Mouse (Mus musculus): ENCODE measurements around the gene Plcb3. TPM values are rescaled to one million over a fixed set of nuclear protein-coding genes. Genes with fewer than 3 reads are reported as not detected.
A peak's percentile ranks its signal among the peaks of the same experiment; 100 is the strongest.
"Not testable (repeated sequence)": the region's sequence is repeated elsewhere in the genome, so short reads cannot be mapped to it uniquely, and the experiment has no call there.

Gene Plcb3
- 1 to 10 TPM; 3.2 to 3.4 TPM for polyA plus RNA-seq (2017; shearing (Covaris generic))

DNA sequence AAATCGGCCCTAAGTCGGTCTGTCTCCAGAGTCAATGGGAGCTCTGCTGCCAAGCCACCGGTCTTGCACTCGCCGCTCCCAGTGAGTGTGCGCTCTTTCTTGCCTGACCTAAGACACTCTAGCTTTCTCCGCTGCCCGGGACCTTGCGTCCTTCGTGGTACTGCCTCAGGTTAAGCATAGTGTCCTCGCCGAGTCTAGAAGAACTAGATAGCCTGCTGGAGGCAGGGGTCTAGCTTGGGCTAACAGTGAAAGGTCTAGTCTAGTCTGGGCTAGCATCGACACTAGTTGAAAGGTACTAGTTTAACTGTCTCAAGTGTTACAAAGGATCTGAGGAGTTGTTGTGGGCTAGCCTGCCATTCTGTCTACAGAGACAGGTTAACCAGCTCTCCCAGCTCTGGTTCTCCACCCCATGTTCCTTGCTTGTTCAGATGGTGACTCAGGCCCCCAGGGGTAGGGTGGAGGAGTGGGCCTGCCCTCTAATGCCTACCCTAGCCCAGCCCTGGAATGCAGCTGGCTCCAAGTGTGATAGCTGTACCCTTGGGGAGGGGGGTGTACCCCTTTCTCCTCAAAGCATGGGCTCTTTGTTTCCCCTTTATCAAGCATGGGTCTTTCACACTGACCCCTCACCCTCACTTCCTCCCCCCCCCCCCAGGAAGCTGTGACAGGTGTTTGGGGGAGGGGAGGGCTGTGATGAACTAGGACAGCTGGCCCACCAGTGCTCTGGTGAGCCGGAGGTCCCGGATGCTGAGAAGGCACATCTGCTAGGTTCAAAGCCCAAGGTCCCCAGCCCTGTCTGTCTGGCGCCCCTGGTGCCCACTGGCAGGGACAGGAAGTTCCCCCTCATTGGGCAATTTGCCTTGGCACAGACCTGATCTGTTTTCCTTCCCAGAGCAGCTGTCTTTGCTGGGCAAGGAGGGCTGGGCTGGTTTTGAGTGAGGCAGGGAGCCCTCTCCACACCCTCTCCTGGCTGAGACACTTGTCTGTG is at the start of gene Plcb3:
Plcb3 (minus strand) TSS at position 934 of the 985 bp plus-strand sequence.
- no peak for ATAC-seq

DNA sequence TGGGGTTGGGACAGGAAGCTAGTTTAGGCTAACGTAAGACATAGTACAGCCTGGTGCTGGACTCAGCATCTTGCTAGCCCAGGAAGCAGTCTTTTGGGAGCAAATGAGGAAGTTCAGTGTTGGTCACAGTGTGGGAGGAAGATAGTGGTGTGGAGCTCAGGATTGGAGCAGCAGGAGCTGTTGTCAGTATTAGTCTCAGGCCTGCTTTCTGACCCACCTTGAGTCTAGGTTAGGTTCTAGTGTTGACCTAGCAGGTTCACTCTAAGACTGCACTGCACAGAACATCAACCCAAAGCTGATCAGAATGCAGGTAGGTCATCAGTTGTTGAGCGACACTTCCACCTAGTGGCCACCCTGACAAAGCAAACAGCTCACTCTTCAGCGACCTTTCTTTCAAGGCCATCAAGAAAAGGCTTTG is 44.0 kb upstream of the Plcb3 start:
- peak; percentile 50 for ATAC-seq

DNA sequence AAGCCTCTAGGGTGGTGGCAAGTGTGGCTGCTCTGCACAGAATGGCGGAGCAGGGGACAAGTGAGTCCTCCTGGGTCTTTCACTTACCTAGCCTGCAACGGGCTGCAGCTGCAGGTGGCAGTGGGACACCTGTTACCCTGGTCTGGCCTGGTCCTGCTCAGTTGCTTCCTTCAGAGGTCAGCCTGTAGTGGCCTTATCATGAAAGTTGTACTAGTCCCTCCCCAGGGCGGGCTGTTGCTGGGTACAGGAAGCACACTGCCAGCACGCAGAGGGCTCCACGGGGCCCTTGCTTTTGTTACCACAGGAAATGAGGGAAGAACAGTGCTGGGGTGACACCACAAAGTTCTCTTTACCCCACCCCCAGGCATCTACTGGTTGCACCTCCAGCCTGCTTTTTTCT is 42.9 kb upstream of the Plcb3 start, which contains the start of gene Fermt3:
Fermt3 (minus strand) TSS at position 279 of the 400 bp plus-strand sequence.
- peak; percentile 83 for ATAC-seq

DNA sequence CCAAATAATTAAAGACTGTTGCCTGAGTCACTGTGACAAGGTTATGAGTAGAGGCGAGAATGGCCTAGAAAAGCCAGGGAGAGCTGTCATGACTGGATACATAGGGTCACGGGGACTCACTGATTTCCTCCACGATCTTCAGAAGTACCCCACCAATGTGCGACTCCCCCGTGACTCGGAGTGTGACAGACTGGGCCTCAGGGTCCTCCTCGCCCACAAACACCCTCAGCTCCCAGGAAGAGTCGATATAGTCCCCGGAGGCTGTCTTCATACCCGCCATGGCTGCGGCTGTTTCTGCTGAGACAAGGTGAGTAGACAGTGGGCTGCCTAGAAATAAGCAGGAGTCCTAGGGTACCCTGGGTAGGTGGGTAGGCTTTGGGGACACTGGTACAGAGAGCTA is 42.3 kb upstream of the Plcb3 start:
- ATAC-seq: no peak

DNA sequence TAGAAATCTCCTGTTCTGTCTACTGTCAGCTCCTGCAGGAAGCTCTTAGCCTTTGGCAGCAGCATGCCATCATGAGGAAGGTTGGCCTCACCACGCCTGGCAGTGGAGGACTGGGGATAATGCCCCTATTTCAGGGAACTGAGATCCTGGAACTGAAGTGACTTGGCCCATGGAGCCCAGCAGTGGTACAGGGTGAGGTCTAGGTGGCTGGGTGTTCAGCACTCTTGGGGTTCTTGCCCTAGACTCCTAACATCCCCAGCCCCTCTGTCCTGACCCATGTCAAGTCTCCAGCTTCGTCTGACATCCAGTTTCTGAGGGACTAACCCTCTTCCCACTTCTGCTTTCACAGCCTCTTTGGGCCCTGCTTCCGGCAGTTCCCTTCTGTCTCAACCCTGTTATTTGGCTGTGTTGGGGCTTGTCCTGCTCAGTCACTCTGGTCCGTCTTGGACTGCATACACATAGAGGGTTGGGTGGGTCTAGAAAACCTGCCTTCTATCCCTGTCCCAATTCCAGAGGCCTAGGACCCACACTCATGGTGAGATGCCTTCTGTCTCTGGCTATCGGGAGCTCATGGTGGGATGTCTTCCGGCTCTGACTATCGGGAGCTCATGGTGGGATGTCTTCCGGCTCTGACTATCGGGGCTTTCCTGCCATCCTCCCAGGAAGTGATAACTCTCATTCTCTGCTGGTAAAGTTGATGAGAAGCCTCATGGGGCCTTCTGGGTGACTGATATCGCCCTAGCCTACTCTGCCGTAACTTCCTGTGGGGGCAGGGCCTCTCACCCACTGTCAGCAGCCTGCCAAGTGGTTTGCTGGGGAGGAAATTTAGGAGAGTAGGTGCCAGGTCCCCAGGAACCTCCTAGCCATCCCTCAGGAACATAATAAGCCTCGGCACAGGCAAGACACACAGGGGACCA is 41.5 kb upstream of the Plcb3 start:
- peak; percentile 78 for ATAC-seq

DNA sequence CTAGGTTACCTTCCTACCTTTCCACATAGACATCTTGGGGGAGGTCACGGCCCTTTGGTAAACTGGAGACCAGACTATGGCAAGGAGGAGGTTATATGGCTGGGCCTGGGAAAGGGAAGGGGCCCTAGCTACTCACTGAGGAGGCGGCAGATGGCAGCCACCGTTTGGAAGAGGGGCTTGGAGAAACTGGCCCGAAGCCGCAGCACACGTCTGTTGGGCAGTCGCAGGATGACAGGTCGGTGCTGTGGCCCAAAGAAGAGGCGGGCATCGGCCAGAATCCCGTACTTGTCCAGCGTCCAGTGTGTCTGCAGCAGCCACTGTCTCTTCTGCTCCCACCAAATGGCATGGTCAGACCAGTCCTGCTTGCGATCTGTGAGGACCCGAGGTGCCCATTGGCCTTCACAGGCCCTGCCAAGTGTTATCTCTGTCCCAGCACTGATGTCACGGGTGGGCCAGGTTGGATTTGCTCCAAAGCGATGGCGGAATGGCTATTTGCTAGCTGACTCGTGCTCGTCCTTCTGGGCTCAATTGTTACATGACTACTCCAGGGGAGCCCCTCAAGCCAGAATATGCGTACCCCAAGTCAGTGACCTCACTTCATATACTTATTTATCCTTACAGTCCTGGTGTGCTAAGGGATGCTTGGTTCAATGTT is 38.3 kb upstream of the Plcb3 start:
- no peak for ATAC-seq

DNA sequence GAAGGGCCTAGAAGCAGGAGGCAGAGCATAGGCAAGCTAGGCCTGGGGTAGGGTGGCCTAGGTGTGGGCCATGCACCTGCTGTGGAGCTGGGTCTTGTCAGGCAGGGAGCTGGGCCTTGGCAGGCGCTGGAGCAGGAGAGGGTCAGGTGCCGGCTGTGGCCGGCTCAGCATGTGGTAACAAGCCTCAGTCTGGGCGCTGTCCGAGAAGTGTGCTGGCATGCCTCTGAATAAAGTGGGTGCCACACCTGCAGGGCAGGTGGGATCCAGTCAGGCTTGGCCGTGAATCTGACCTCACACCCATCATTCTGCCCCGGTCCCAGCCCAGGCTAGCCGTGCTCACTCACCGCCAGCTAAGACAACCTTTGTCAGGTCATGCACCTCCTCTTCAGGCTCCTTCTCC is 37.7 kb upstream of the Plcb3 start:
- ATAC-seq: no peak

DNA sequence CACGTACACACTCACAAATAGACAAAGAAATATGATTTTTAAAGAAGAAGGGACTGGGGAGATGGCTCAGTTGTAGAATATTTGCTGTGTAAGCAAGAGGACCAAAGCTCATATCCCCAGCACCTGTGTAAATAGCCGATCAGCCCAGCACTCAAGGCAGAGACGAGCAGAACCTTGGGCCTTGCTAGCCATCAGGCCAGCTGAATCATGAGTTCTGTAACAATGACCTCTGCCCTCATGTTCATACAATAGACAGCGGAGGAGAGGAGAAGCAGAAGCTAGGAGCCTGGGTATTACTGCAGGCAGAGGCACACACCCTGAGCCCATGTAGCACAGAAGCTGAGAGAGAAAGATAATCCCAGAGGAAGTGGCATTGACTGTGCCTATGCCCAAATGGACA is 36.2 kb upstream of the Plcb3 start:
- no peak for ATAC-seq

DNA sequence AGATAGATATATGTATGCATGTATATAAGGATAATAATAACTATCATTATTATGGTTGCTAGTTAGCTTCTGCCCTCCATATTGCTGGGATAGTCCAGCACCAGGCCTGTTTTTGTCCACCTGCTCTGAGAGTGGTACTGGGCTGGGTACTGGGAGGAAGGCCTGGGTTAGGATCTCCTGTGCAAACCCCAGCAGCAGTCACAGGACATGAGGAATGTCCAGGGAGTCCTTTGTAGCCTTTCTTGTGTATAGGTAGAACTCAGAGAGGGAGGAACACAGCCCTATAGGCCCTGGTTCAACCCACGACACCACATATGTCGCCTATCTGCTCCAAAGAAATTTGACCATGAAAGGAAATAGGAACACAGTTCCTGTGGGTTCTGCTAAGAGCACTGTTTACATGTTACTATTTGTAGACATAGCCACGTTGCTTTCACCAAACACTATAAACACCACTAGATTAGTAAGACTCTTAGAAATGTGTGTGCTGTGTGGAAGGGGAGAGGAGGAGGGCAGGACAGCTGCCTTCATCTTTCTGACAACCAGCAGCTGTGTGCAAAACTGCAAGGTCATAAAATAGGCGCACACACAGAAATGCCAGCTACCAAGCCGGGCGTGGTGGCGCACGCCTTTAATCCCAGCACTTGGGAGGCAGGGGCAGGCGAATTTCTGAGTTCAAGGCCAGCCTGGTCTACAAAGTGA is 30.8 kb upstream of the Plcb3 start:
- no peak for ATAC-seq

DNA sequence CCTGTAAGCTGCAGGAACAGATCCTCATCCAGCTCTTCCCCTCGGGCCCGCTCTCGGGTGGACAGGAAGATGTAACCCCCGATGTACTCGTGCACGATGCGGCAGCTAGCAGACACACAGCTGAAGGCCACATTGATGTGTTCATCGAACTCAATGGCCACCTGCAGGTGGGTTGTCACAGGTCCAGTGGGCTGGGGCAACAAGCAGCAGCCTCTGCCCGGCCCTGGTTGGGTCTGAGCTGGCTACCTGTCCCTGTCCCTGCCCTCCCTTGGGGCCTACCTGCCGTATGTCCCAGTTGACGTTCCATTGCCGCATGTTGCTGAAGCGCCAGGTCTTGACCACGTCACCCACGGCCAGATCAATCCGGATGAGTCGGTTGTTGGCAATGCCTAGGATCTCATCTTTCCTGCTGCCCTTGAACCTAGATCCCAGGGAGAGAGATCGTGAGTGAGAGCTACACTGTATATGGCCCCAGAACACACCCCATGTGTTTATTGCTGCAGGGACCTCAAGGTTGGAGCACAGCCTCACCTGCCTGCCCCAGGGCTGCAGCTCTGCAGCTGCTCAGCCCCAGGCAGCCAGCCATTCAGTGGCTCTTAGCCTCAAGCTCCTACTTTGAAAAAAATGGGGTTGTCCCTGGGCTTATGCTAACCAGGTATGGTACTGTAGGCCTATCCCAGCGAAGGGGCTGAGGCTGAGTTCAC is 23.2 kb upstream of the Plcb3 start:
- no peak for ATAC-seq

DNA sequence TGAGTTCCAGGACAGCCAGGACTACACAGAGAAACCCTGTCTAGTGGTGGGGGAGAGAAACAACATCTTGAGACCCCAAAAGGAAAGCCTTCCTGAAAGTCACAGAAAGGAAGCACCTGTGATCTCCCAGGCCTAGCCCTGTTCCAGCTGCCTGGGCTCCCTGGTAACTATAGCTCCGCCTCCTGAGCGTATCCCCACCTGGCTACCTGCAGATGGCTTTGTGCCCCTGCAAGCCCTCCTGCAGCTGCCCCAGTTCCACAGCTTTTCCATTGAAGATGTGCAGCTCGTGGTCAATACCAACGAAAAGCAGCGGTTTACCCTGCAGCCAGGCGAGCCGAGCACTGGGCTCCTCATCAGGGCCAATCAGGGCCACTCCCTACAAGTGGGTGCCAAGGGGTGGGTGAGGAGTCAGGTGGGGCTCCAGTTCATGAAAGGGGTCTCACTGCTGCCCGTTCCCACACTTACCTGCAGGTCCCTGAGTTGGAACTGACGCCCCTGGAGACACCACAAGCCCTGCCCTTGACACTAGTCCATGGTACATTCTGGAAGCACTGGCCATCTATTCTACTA is 21.5 kb upstream of the Plcb3 start:
- no peak for ATAC-seq

DNA sequence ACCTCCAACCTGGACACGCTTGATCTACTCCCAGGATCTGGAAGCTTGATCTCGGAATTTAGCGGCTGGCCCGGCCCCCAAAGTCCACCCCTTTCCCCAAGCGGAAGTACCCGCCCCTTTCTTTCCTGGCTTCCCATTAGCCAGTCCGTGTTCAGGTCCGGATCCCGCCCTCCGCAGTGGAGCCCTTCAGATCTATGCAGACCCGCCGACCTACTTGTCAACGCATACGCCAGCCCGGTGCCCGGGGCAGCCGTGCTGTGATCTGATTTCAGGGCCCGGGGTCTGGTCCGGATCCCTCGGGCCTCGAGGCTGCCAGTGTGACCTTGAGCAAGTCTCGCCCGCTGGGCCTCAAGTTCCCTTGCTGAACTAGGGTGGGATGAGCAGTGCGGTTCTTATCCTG is 19.7 kb upstream of the Plcb3 start, which contains the start of the genes Nudt22 and Trpt1:
Nudt22 (minus strand) TSS at position 112 of the 400 bp plus-strand sequence.
Trpt1 (plus strand) TSS at position 126 of the 400 bp plus-strand sequence.
- peak; percentile 47 for ATAC-seq

DNA sequence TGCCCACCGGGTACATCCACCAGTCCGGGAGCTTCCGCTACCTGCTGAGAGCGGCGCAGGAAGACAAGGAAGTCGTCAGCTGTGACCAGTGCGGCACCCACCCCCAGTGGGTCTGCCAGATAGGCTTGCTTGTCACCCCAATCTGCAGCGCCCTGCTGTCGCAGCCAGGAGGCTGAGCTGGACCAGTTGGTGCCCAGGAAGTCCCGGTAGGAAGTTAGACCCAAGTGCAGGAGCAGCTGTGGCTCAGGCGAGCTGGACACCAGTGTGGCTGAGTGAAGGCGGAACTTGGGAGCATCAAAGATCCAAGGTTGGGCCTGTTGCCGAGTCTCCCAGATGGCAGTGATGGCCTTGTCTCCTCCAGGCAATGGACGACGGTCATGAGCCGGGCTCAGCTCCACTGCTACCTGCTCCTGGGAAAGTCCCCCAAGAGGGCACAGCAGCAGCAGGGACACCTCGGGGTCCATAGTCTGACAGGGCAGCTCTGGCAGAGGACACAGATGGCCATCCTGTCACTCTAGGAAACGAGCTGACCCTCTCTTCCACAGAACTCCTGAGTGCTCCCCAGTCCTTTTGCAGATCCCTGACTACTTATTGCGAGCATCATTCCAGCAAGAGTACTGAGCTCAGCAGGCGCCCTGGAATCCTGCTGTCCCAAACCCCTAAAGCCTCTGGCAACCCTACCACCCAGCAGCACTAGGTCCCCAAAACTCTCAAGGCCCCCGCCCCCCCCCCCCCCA is 19.2 kb upstream of the Plcb3 start:
- ATAC-seq: no peak

DNA sequence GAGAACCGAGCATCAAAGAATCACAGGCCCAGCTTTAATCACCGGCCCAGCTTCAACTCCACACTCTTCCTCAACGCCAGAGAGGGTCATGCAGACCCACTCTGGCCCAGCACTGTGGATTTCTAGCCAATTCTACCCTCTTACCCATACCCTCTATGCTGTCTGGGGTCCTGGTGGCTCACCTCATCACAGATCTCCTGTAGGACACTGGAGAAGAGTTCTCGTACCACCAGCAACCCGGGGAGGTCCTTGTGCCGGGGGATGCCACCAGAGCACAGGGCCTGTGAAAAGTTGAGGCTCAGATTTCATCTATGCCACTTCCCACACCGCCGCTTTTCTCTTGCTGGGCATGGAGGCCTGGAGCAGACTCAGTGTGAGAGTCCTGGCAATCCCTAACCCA is 18.2 kb upstream of the Plcb3 start:
- no peak for ATAC-seq

DNA sequence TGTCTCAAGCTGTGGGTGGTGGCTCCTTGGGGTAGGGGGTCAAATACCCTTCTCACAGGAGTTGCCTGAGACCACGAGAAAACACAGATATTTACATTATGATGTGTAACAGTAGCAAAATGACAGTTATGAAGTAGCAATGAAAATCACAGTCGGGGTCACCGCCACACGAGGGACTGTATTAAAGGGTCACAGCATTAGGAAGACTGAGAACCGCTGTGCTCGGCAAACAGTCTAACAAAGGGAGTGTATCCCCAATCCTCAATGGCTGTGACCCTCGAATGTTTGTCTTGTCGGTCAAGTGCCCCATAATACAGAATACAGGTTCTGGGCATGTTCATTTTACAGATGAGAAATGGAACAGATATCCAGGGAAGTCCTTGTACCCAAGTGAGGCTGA is 17.7 kb upstream of the Plcb3 start:
- ATAC-seq: no peak

DNA sequence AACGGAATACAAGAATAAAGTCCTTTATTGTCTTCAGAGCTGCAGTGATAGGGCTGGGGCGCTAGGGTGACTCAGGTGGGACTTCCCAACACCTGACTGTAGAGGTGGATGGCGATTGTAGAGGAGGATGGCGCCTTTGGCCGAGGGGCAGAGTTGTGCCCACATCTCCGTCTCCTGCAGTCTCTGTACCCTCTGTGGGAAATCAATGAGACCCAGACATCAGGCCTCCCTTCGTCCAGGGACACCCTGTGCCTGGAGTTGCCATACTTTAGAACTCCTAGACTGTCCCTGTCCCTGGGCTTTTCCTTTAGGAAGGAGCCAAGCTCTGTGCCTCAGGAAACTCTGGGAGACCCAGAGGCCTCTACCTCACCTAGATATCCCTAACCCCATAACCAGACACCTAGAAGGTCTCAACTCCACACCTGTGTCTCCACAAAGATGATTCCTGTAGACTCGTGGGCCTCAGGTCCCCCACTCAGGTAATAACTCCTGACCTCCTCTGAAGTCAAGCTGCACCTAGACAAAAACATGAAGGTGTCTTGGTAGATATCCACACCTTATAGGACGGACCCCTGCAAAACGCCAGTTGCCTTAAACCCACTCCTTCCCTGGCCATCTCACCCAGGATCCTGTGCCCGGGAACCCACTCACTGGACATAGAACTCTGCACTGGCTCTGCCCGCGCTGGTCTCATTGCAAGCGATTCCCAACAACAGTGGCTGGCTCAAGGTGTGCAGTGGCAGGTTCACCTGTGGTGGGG is 16.9 kb upstream of the Plcb3 start:
- no peak for ATAC-seq

DNA sequence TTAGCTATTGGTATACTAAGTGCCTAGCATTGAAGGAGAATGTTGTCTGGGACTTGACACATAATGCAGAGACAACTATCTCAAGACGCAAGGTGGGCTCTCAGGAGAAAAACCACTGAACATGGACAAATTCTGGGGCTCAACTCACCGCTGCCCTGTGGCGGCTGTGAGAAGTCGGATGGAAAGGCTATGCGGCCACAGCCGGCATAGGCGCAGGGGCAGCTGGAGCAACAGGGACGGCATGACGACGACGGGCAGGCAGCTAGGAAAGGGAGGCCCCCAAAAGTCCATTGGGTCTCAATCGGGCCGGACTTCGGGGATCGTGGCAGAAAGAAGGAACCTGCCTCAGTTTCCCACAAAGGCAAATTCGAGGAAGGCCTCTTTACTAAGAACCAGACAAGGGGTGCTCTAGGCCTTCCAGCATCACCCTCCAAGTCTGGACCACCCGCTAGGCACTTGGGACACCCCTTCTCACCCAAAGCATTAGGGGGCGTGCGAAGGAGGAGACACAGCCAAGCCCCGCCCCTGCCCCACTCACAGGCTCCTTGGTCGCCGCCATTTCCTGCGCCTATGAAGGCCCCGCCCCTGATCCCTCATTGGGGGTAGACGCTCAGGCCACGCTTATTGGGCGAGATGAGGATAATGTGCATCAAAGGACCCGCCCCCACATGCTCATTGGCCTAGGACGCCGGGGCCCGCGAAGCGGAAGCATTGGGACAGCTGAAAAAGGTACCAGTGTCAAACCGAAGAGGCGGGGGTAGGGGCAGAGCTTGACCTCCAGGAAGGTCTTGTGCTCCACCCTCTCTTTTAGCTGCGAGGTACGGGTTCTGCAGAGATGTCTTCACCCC is 16.0 kb upstream of the Plcb3 start, which contains the start of gene Dnajc4:
Dnajc4 (minus strand) TSS at position 562 of the 848 bp plus-strand sequence.
- ATAC-seq: peak; percentile 97

DNA sequence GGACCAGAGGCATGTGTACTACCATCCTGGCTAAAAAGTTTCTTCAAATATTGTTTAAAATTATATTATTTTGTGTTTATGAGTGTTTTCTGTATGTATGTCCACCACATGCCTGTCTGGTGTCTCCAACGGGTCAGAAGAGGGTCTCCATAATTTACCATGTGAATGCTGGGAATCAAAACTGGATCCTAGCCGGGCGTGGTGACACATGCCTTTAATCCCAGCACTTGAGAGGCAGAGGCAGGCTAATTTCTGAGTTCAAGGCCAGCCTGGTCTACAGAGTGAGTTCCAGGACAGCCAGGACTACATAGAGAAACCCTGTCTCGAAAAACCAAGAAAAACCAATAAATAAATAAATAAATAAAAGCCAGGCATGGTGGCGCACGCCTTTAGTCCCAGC is 14.9 kb upstream of the Plcb3 start:
- ATAC-seq: not testable (repeated sequence)

Data from CD4-positive, CD25-positive, alpha-beta regulatory T cell, adult 4 months (primary cell).